Mouse (Mus musculus) embryonic stem cell, embryonic (primary cell): ENCODE data around the gene Pakap.

Source experiments
- CTCF ChIA-PET, 4 experiments: fragments of 300-600 bp in 2 of 4; fragments of 350-600 bp in 2 of 4; sonication (Branson Sonifier 250); formaldehyde crosslinking; loops; one replicate each; lab custom pipeline; 2022; ENCODE audit warnings: inconsistent platforms in 2 of 4; lab: Charles Lee
- POLR2A ChIA-PET, 4 experiments: fragments of 300-600 bp in 2 of 4; fragments of 350-600 bp in 2 of 4; sonication (Branson Sonifier 250); formaldehyde crosslinking; loops; one replicate each; lab custom pipeline; 2022; ENCODE audit warnings: antibody characterized with exemption in 4 of 4, inconsistent platforms in 1 of 4; lab: Charles Lee

Pakap gene

GRCm38 (mm10) chr4:57743325-57743929 lies 175.4 kb downstream of the Pakap start:
- ChIA-PET POLR2A (interaction anchor here in 3 of 4 experiments (0.6 to 3.0 kb wide), 14 partner anchors 8 to 176 kb away, joined by 3 to 12 read pairs (median 4); no protein-coding TSS in a partner anchor), CTCF (interaction anchor here in 3 of 4 experiments (0.6 kb wide), 3 partner anchors 10 to 198 kb away, joined by 3 to 5 read pairs (median 3); no protein-coding TSS in a partner anchor)

GRCm38 (mm10) chr4:57750651-57751050 lies 182.7 kb downstream of the Pakap start:
- POLR2A ChIA-PET = interaction anchor here in 3 of 4 experiments (0.6 to 2.7 kb wide), 13 partner anchors 8 to 777 kb away, joined by 3 to 12 read pairs (median 3); partner anchors contain the start of gene D630039A03Rik (in 1 of the 3)

DNA sequence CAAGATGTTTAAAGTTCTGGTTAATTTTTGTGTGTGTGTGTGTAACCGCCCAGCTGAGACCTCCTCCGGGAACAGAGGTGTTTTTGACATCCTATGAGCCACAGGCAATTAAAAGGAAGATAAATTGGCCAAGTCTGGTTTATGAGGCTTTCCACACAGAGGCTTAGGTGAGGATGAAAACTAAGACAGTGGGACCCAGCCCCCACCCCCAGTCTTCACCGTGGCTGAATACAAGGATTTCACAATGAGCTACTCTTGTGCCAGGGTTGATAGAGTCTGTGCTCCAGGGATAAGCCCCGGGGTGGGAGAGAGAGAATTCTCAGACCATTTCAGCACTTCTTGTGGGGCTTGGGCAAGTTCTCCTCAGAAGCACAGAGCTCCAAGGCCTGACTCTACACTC lies 183.1 kb downstream of the Pakap start:
- POLR2A ChIA-PET = interaction anchor here in 3 of 4 experiments (0.6 to 2.7 kb wide), 20 partner anchors 8 to 778 kb away, joined by 3 to 12 read pairs (median 4); partner anchors contain the start of gene D630039A03Rik (in 1 of the 3)
- CTCF ChIA-PET = interaction anchor here in 3 of 4 experiments (0.5 to 0.6 kb wide), 4 partner anchors 79 to 455 kb away, joined by 3 to 6 read pairs (median 4); no protein-coding TSS in a partner anchor

More at GRCm38 (mm10) chr4:57750651-57751050, 182.7 kb downstream of the Pakap start:
- CTCF ChIA-PET = interaction anchor here in 1 of 4 experiments (0.5 kb wide), 1 partner anchor 103 kb away, joined by 3 read pairs; no protein-coding TSS in a partner anchor

DNA sequence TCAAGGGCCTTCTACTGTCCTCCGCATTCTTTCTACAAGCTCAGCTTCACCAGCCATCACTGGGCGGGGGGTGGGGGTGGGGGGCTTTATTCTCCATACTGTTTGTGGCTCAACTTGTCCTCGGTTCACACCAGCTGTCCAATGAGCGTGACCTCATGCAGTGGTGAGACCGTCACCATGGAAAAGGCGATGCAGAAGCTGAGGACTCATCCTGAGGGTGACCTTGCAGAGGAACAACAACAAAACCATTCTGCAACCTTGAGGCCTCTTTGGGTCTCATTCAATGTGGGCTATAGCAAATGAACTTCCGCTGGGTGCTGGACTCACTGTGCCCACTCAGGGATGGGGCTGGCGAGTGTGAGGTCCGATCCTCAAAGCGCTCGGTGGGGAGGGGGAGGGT lies 183.6 kb downstream of the Pakap start:
- ChIA-PET CTCF (interaction anchor here in 2 of 4 experiments (0.6 kb wide), 3 partner anchors 79 to 456 kb away, joined by 4 to 6 read pairs (median 5); no protein-coding TSS in a partner anchor), POLR2A (interaction anchor here in 3 of 4 experiments (0.6 to 2.7 kb wide), 19 partner anchors 9 to 202 kb away, joined by 3 to 12 read pairs (median 4); partner anchors contain the start of gene D630039A03Rik (in 1 of the 3))

GRCm38 (mm10) chr4:57755085-57755484 lies 187.1 kb downstream of the Pakap start:
- POLR2A ChIA-PET = interaction anchor here in 3 of 4 experiments (0.7 to 5.3 kb wide), 6 partner anchors 13 to 130 kb away, joined by 3 to 31 read pairs (median 7); no protein-coding TSS in a partner anchor
- CTCF ChIA-PET = no interaction called here

GRCm38 (mm10) chr4:57757997-57758396 lies 190.0 kb downstream of the Pakap start:
- CTCF ChIA-PET = interaction anchor here in 2 of 4 experiments (0.7 to 1.7 kb wide), 3 partner anchors 84 to 404 kb away, joined by 3 to 6 read pairs (median 3); no protein-coding TSS in a partner anchor

GRCm38 (mm10) chr4:57762424-57762823 lies 194.4 kb downstream of the Pakap start:
- CTCF ChIA-PET = no interaction called here

More at GRCm38 (mm10) chr4:57757997-57758396, 190.0 kb downstream of the Pakap start:
- POLR2A ChIA-PET = interaction anchor here (0.9 to 5.3 kb wide), 32 partner anchors 8 to 1604 kb away, joined by 3 to 31 read pairs (median 4); partner anchors contain the start of gene Txn1 (in 1 of the 4)

GRCm38 (mm10) chr4:57764392-57764791 lies 196.4 kb downstream of the Pakap start:
- ChIA-PET POLR2A (interaction anchor here in 3 of 4 experiments (0.6 to 4.9 kb wide), 13 partner anchors 8 to 90 kb away, joined by 3 to 32 read pairs (median 5); no protein-coding TSS in a partner anchor), CTCF (no interaction called here)

More at GRCm38 (mm10) chr4:57762424-57762823, 194.4 kb downstream of the Pakap start:
- POLR2A ChIA-PET = interaction anchor here in 3 of 4 experiments (0.5 to 4.9 kb wide), 14 partner anchors 10 to 179 kb away, joined by 3 to 32 read pairs (median 4); no protein-coding TSS in a partner anchor

DNA sequence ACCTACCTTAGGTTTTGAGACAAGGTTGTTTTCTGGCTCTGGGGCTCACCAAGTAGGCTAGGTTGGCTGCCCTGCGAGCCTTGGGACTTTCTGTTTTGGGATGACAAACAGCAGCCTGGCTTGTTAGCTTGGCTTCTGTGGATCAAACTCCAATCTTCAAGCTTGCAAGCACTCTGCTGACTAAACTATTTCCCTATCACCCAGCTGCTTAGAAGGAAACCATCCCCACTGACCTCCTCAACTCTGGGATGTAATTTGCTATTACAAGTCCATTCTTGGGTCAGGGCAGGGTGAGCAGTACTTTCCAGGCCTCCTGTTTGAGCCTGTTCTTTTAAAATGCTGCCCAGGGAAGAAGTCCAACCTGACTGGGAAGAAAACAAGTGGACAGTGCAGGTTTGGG lies 196.9 kb downstream of the Pakap start:
- CTCF ChIA-PET = no interaction called here
- POLR2A ChIA-PET = interaction anchor here in 3 of 4 experiments (0.5 to 4.9 kb wide), 16 partner anchors 7 to 191 kb away, joined by 3 to 32 read pairs (median 6); partner anchors contain the start of gene Txn1 (in 1 of the 3)

- CTCF ChIA-PET = no interaction called here
- POLR2A ChIA-PET = interaction anchor here in 3 of 4 experiments (0.8 to 2.2 kb wide), 17 partner anchors 8 to 190 kb away, joined by 3 to 13 read pairs (median 5); partner anchors contain the start of gene Txn1 (in 1 of the 3)
Observed at GRCm38 (mm10) chr4:57765806-57766205, 197.8 kb downstream of the Pakap start.

GRCm38 (mm10) chr4:57769007-57769406 lies 201.0 kb downstream of the Pakap start:
- ChIA-PET POLR2A (interaction anchor here (0.6 to 9.0 kb wide), 16 partner anchors 10 to 187 kb away, joined by 3 to 91 read pairs (median 6); partner anchors contain the start of gene Txn1 (in 1 of the 4)), CTCF (interaction anchor here in 1 of 4 experiments (0.6 kb wide), 1 partner anchor 134 kb away, joined by 8 read pairs; no protein-coding TSS in a partner anchor)

GRCm38 (mm10) chr4:57770185-57770823 lies 202.3 kb downstream of the Pakap start:
- ChIA-PET CTCF (interaction anchor here (0.6 to 1.7 kb wide), 6 partner anchors 46 to 144 kb away, joined by 3 to 8 read pairs (median 4); no protein-coding TSS in a partner anchor), POLR2A (interaction anchor here (0.6 to 9.0 kb wide), 73 partner anchors 8 to 784 kb away, joined by 3 to 91 read pairs (median 4); partner anchors contain the start of genes Txn1 (in 3 of the 4) and D630039A03Rik (in 1 of the 4))

- POLR2A ChIA-PET = interaction anchor here (0.6 to 9.0 kb wide), 28 partner anchors 9 to 1388 kb away, joined by 3 to 91 read pairs (median 5); partner anchors contain the start of gene Txn1 (in 2 of the 4)
Observed at GRCm38 (mm10) chr4:57771558-57772219, 203.7 kb downstream of the Pakap start.

GRCm38 (mm10) chr4:57772851-57773510 lies 205.0 kb downstream of the Pakap start:
- POLR2A ChIA-PET = interaction anchor here (0.6 to 9.0 kb wide), 24 partner anchors 8 to 157 kb away, joined by 3 to 91 read pairs (median 4); no protein-coding TSS in a partner anchor
- CTCF ChIA-PET = interaction anchor here in 2 of 4 experiments (0.5 to 1.0 kb wide), 6 partner anchors 49 to 524 kb away, joined by 3 to 4 read pairs (median 3); no protein-coding TSS in a partner anchor

More at GRCm38 (mm10) chr4:57771558-57772219, 203.7 kb downstream of the Pakap start:
- CTCF ChIA-PET = interaction anchor here in 1 of 4 experiments (1.7 kb wide), 1 partner anchor 98 kb away, joined by 4 read pairs; no protein-coding TSS in a partner anchor

DNA sequence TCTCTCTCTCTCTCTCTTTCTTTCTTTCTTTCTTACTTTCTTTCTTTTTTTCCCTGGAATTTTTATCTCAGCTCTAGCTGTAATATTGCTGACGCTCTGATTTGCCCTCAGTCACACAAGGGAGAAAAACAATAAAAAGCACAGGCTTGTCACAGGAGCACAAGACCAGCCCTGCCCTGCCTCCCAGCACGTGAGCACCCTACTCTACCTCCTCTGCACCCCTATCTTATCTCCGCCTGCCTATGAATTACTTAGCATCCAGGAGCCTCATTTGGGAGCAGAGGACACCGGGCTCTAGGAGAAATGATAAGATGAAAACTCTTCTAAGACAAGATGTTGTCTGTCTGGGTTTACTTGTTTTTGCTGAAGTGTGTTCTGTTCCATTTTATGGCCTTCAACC lies 206.5 kb downstream of the Pakap start:
- ChIA-PET POLR2A (interaction anchor here in 3 of 4 experiments (0.6 to 9.0 kb wide), 7 partner anchors 8 to 84 kb away, joined by 3 to 91 read pairs (median 7); no protein-coding TSS in a partner anchor), CTCF (interaction anchor here in 1 of 4 experiments (1.3 kb wide), 1 partner anchor 309 kb away, joined by 3 read pairs; no protein-coding TSS in a partner anchor)

DNA sequence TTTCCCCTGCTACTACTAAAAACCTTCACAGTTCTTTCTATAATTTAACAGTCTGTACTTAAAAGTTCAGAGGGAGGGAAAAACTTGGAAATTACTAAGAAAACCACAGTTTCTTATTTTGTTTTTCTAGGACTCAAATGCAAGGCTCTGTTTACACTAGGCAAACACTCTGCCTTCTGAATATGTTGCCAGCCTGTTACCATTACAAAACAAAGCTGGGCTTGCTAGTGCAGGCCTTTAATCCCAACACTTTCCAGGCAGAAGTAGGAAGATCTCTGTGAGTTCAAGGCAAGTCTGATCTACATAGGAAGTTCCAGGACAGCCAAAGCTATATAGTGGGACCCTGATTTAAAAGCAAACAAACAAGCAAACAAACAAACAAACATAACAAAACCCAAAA lies 207.6 kb downstream of the Pakap start:
- CTCF ChIA-PET = interaction anchor here in 1 of 4 experiments (0.7 kb wide), 1 partner anchor 52 kb away, joined by 3 read pairs; no protein-coding TSS in a partner anchor
- POLR2A ChIA-PET = interaction anchor here in 3 of 4 experiments (0.7 to 9.0 kb wide), 10 partner anchors 7 to 180 kb away, joined by 3 to 91 read pairs (median 4); partner anchors contain the start of gene Txn1 (in 1 of the 3)
